Mouse (Mus musculus): ENCODE data around the gene Cldn15. TPM values are rescaled to one million over a fixed set of nuclear protein-coding genes. Genes with fewer than 3 reads are reported as not detected.

Gene Cldn15
- polyA plus RNA-seq, 2 experiments = 2.8 to 4.2 TPM

- no peaks in the 10 kb centered on the region for H3K27me3 ChIP-seq (ENCODE audit: control insufficient read depth, insufficient read depth, low read length)
- H3K4me3 ChIP-seq (ENCODE audit: insufficient read depth in 1 of 2, low read depth in 2 of 2, low read length in 2 of 2) = peak overlapping the region; percentile 80 to 82
- H3K27ac ChIP-seq = peak overlapping the region; percentile 86
- DNase-seq (ENCODE audit: low read depth in 3 of 3, low spot score in 3 of 3) (peak; percentile 73 to 76 (median 75)), ATAC-seq (ENCODE audit: insufficient read depth) (peak; percentile 63)
- H3K9ac ChIP-seq (replicated peaks) = peak overlapping the region; percentile 93
- peaks cover 43 to 45% of the 10 kb centered on the region in 2 experiments for H3K4me1 ChIP-seq (replicated peaks; ENCODE audit: control insufficient read depth in 2 of 2, insufficient read depth in 2 of 2, low read length in 1 of 2)
- no peaks in the 10 kb centered on the region for H3K9me3 ChIP-seq (ENCODE audit: control insufficient read depth, low read length)
- 1% methylated on average over 10 of the region's 10 CpGs for WGBS (ENCODE audit: insufficient replicate concordance)
- H3K36me3 ChIP-seq (replicated peaks; ENCODE audit: control insufficient read depth, insufficient read depth, low read depth) = peaks cover 20% of the 10 kb centered on the region
- TF ChIP-seq EP300 (IDR thresholded peaks at IDR 0.05; ENCODE audit: low read depth) = no peak
- peak; percentile 99 for TF ChIP-seq CTCF (IDR thresholded peaks at IDR 0.05; ENCODE audit: low read depth)
- peak overlapping the region; percentile 90 for H3K4me2 ChIP-seq (ENCODE audit: low read depth)
Observed at GRCm38 (mm10) chr5:136962501-136962900, 3.9 kb upstream of the Cldn15 start.

- TF ChIP-seq CTCF (IDR thresholded peaks at IDR 0.05; ENCODE audit: low read depth) (no peak), EP300 (IDR thresholded peaks at IDR 0.05; ENCODE audit: low read depth) (no peak)
Observed at GRCm38 (mm10) chr5:136962966-136963540, 3.4 kb upstream of the Cldn15 start.

GRCm38 (mm10) chr5:136965210-136965609 is 1.2 kb upstream of the Cldn15 start:
- Histone ChIP-seq H3K9me3 (ENCODE audit: control insufficient read depth, low read length) (no peaks in the 10 kb centered on the region), H3K9ac (replicated peaks) (peak overlapping the region; percentile 52), H3K4me1 (replicated peaks; ENCODE audit: control insufficient read depth in 2 of 2, insufficient read depth in 2 of 2, low read length in 1 of 2) (peaks cover 43 to 45% of the 10 kb centered on the region in 2 experiments), H3K4me2 (ENCODE audit: low read depth) (peak overlapping the region; percentile 58), H3K36me3 (replicated peaks; ENCODE audit: control insufficient read depth, insufficient read depth, low read depth) (peaks cover 20% of the 10 kb centered on the region), H3K27ac (peak overlapping the region; percentile 82), H3K4me3 (ENCODE audit: insufficient read depth in 1 of 2, low read depth in 2 of 2, low read length in 2 of 2) (peak overlapping the region; percentile 1 to 15; a peak in 2 of 4 replicates), H3K27me3 (ENCODE audit: control insufficient read depth, insufficient read depth, low read length) (no peaks in the 10 kb centered on the region)
- no peak for TF ChIP-seq CTCF (IDR thresholded peaks at IDR 0.05; ENCODE audit: low read depth)
- peak; percentile 85 for TF ChIP-seq EP300 (IDR thresholded peaks at IDR 0.05; ENCODE audit: low read depth)
- ATAC-seq (ENCODE audit: insufficient read depth) (peak; percentile 80), DNase-seq (ENCODE audit: low read depth in 3 of 3, low spot score in 3 of 3) (peak; percentile 62 to 71 (median 69))
- WGBS (ENCODE audit: insufficient replicate concordance) = 23% methylated on average over 9 of the region's 9 CpGs

More at GRCm38 (mm10) chr5:136962966-136963540, 3.4 kb upstream of the Cldn15 start:
- ATAC-seq (ENCODE audit: insufficient read depth) (no peak), DNase-seq (ENCODE audit: low read depth in 3 of 3, low spot score in 3 of 3) (no peak)
- Histone ChIP-seq H3K9me3 (ENCODE audit: control insufficient read depth, low read length) (no peaks in the 10 kb centered on the region), H3K4me1 (replicated peaks; ENCODE audit: control insufficient read depth in 2 of 2, insufficient read depth in 2 of 2, low read length in 1 of 2) (peaks cover 43 to 45% of the 10 kb centered on the region in 2 experiments), H3K9ac (replicated peaks) (peak overlapping the region; percentile 93), H3K36me3 (replicated peaks; ENCODE audit: control insufficient read depth, insufficient read depth, low read depth) (peaks cover 20% of the 10 kb centered on the region), H3K27me3 (ENCODE audit: control insufficient read depth, insufficient read depth, low read length) (no peaks in the 10 kb centered on the region), H3K27ac (peak overlapping the region; percentile 86), H3K4me2 (ENCODE audit: low read depth) (peak overlapping the region; percentile 90), H3K4me3 (ENCODE audit: insufficient read depth in 1 of 2, low read depth in 2 of 2, low read length in 2 of 2) (peak overlapping the region; percentile 80 to 82)
- WGBS (ENCODE audit: insufficient replicate concordance) = 67% methylated on average over 8 of the region's 8 CpGs

GRCm38 (mm10) chr5:136965686-136966085 is 730 bp upstream of the Cldn15 start:
- 51% methylated on average over 8 of the region's 8 CpGs for WGBS (ENCODE audit: insufficient replicate concordance)
- peak overlapping the region in 1 of 2 experiments; percentile 15; a peak in 1 of 4 replicates for H3K4me3 ChIP-seq (ENCODE audit: insufficient read depth in 1 of 2, low read depth in 2 of 2, low read length in 2 of 2)
- H3K27me3 ChIP-seq (ENCODE audit: control insufficient read depth, insufficient read depth, low read length) = no peaks in the 10 kb centered on the region
- H3K9ac ChIP-seq (replicated peaks) = peak overlapping the region; percentile 52
- peak overlapping the region; percentile 58 for H3K4me2 ChIP-seq (ENCODE audit: low read depth)
- H3K4me1 ChIP-seq (replicated peaks; ENCODE audit: control insufficient read depth in 2 of 2, insufficient read depth in 2 of 2, low read length in 1 of 2) = peaks cover 43 to 45% of the 10 kb centered on the region in 2 experiments
- H3K27ac ChIP-seq = peak overlapping the region; percentile 82
- ATAC-seq (ENCODE audit: insufficient read depth) = peak; percentile 29
- no peaks in the 10 kb centered on the region for H3K9me3 ChIP-seq (ENCODE audit: control insufficient read depth, low read length)
- no peak for DNase-seq (ENCODE audit: low read depth in 3 of 3, low spot score in 3 of 3)
- H3K36me3 ChIP-seq (replicated peaks; ENCODE audit: control insufficient read depth, insufficient read depth, low read depth) = peaks cover 20% of the 10 kb centered on the region
- TF ChIP-seq EP300 (IDR thresholded peaks at IDR 0.05; ENCODE audit: low read depth) (no peak), CTCF (IDR thresholded peaks at IDR 0.05; ENCODE audit: low read depth) (no peak)

- Histone ChIP-seq H3K9ac (replicated peaks) (no peak overlapping the region), H3K4me2 (ENCODE audit: low read depth) (no peak overlapping the region), H3K36me3 (replicated peaks; ENCODE audit: control insufficient read depth, insufficient read depth, low read depth) (peaks cover 20% of the 10 kb centered on the region), H3K27me3 (ENCODE audit: control insufficient read depth, insufficient read depth, low read length) (no peaks in the 10 kb centered on the region), H3K4me3 (ENCODE audit: insufficient read depth in 1 of 2, low read depth in 2 of 2, low read length in 2 of 2) (no peak overlapping the region), H3K4me1 (replicated peaks; ENCODE audit: control insufficient read depth in 2 of 2, insufficient read depth in 2 of 2, low read length in 1 of 2) (peaks cover 39 to 40% of the 10 kb centered on the region in 2 experiments), H3K9me3 (ENCODE audit: control insufficient read depth, low read length) (no peaks in the 10 kb centered on the region), H3K27ac (peak overlapping the region; percentile 82)
- DNase-seq (ENCODE audit: low read depth in 3 of 3, low spot score in 3 of 3) (no peak), ATAC-seq (ENCODE audit: insufficient read depth) (no peak)
- no peak for TF ChIP-seq CTCF (IDR thresholded peaks at IDR 0.05; ENCODE audit: low read depth)
- TF ChIP-seq EP300 (IDR thresholded peaks at IDR 0.05; ENCODE audit: low read depth) = no peak
- 77% methylated on average over 4 of the region's 4 CpGs for WGBS (ENCODE audit: insufficient replicate concordance)
Observed at GRCm38 (mm10) chr5:136966861-136967455, 542 bp downstream of the Cldn15 start.
